Mouse (Mus musculus) retina, embryonic 14.5 days (tissue): ENCODE measurements around the gene Urb2.
"Not testable (repeated sequence)": the region's sequence is repeated elsewhere in the genome, so short reads cannot be mapped to it uniquely, and the experiment has no call there.

ENCODE experiments used
- DNase-seq: peaks from one replicate; pipeline ENCODE4 v3.0.0-alpha.2; 2015; ENCODE audit warnings: low spot score

Gene Urb2

GRCm38 (mm10) chr8:124014751-124015150 lies 6.6 kb upstream of the Urb2 start:
- no peak for DNase-seq

DNA sequence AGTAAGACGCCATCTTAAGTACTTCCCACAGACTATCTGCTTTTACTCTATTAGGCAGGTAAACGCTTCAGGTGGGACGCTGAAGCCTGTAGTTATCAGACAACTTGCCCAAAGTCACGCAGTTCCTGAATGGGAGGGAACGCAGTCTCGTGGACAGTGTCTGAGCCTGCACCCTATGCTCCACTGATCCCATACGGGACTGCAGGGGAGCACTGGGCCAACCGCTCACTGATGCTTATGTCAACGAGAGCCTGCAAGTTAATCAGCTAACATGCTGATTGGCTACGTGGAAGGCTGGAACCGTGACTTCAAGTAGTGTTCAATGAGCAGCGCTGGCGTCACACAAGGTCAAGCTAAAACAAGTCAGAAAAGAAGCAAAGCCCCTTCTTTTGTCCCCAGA lies 1.5 kb upstream of the Urb2 start:
- DNase-seq = peak; percentile 15

- peak; percentile 82 for DNase-seq
Measured at GRCm38 (mm10) chr8:124020439-124021236, 670 bp upstream of the Urb2 start.

GRCm38 (mm10) chr8:124026265-124026664 lies 5.0 kb downstream of the Urb2 start:
- not testable (repeated sequence) for DNase-seq

- DNase-seq = no peak
Measured at GRCm38 (mm10) chr8:124027831-124028230, 6.5 kb downstream of the Urb2 start.

- DNase-seq = no peak
Measured at GRCm38 (mm10) chr8:124033400-124033799, 12.1 kb downstream of the Urb2 start.

DNA sequence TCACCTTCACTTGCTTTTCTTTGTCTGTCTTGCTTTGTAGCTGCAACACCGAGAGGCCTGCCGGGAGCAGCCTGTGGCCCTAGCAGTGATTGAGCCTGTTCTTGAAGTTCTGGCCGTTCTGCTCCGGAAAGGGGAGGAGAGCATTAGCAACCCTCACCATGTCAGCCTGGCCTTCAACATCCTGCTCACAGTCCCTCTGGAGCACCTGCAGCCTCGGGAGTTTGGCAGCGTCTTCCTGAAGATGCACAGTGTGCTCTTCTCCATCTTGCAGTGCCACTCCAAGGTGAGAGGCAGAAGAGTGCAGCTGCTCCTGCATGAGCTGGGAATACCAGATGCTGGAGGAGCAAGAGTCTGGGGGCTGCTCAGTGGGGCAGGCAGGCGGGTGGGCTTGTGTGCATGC lies 16.8 kb downstream of the Urb2 start:
- no peak for DNase-seq

GRCm38 (mm10) chr8:124039351-124039750 lies 18.0 kb downstream of the Urb2 start:
- no peak for DNase-seq

DNA sequence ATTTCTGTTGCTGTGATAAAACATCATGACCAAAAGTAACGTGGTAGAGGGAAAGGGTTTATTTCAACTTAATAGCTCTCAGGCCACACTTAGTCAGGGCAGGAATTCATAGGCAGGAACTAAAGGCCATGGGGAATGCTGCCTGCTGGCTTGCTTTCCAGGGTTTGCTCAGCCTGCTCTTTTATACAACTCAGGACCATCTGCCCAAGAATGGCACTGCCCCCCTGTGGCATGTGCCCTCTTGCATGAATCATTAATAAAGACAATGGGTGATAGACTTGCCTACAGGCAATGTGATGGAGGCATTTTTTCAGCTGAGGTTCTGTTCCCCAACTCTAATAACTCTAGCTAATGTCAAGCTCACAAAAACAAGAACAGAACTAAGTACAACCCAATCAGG lies 20.9 kb downstream of the Urb2 start:
- no peak for DNase-seq

GRCm38 (mm10) chr8:124044421-124044820 lies 23.1 kb downstream of the Urb2 start:
- no peak for DNase-seq

- DNase-seq = no peak
Measured at GRCm38 (mm10) chr8:124044931-124045330, 23.6 kb downstream of the Urb2 start.

DNA sequence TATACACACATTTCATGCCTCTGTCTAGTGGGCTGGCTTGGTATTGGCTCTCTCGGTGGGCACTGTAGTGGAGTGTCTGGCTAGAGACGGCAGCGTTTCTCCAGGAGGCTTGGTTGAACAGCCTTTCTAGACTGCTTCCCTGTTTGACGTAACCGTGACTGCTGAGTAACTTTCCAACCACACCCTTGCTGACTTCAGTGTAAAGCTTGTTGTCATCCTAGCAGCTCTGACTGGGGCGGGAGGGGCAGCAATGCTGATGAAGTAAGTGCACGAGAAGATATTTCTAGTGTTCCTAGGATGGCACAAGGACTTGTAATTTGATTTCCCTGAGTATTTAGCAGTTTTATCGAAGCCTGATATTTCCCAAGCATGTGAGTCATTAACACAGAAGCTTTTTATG lies 24.5 kb downstream of the Urb2 start:
- no peak for DNase-seq

DNA sequence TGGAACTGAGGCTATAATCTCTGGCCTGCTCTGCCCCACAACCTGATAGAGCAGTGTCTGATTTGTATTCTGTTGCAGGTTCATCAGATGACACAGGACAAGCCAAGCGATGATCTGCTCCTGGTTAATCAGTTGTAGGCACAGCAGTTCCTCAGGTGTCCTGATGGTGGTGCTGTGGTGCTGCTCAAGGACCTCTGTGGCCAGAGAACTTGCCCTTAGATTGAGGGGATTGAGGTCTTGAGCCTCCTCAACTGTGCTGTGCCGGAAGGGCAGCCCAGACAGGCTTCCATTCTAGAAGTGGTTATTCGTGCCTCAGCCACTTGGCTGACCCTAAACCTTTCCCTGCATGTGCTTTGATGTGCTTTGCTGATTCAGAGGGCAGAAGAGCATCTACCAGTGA lies 30.8 kb downstream of the Urb2 start:
- DNase-seq = peak; percentile 87

DNA sequence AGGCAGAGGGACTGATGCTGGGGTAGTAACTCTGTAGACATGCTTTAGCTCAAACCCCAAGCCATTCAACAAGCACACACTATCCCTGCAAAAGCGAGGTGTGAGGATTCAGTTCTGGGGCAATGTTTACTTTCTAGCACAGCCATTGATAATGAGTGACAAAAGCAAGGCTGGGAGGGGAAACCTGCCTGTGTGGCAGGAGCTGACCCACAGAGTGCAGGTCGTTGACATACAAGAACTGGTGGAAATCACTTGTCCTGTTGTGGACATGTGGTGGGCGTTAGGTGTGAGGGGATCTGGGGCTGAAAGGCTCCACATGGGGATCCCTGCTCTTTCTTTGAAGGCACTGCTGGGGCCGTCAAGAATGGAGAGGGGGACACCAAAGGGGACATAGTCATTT lies 31.3 kb downstream of the Urb2 start:
- DNase-seq = no peak

GRCm38 (mm10) chr8:124056832-124057655 lies 35.7 kb downstream of the Urb2 start:
- DNase-seq = no peak

GRCm38 (mm10) chr8:124066325-124067058 lies 45.2 kb downstream of the Urb2 start:
- DNase-seq = no peak

DNA sequence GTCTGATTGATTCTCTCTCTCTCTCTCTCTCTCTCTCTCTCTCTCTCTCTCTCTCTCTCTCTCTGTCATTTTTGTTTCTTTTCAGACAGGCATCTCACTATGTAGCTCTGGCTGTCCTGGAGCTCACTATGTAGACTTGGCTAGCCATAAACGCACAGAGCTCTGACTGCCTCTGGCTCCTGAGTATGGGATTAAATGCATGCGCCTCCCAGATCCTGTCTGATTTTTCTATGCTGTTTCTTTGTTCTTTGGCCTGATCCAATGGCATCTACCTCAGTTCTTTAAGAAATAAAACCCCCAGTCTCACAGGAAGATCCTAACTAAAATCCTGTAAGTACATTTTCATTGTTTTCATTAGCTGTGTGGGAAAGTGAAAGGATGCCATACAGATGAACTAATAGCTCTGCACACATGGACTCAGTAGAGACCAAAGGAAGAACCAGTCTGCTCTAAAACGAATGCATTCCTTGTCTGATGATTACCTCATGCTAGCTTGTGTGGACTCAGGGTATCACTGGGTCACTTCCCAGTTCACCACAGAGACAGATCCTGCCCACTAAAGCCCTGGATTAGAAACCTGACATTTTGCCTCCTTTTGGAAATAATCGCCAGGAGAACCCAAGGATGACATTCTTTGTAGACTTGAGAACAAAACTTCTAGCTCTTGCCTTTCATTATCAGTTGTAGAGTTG lies 45.9 kb downstream of the Urb2 start:
- no peak for DNase-seq

DNA sequence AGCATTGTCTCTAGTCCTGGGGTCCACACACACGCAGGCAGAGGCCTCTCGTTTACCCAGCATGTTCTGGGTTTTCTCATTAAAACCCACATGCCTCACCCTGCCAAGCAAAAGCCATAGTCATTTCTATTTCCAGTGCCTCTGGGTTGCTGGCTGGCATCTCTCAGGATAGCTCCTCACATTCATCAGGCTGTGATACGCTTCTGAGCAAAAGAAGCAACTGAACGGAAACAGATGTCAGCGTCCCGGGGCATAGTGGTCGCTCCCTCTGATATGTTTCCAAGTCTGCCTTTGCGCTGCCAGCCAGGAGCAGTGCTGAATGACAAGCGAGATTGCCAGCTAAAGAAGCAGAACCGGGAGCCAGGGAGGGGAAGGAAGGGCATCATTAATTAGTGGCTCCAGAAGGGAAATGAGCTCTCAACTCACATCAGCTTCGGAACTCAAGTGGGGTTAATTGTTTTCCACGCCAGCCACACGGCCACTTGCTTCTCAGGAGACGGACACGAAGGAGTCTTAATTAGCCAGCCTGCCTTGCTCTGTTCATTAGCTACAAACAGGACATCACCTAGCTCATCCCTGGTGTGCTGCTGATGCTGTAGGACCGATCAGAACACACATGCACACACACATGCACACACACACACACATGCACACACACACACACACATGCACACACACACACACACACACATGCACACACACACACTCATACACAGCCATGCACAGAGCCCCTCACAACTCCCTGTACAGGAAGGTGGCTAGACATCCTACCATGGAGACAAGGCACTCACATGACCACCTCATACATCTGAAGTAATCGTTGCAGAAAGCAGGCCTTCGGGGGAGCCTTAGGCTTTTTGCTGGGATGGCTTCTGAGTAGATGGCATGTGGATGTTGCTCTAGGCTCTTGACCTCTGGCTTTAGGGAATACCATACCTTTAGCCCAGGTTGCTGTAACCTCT lies 49.3 kb downstream of the Urb2 start:
- peak; percentile 39 for DNase-seq

DNA sequence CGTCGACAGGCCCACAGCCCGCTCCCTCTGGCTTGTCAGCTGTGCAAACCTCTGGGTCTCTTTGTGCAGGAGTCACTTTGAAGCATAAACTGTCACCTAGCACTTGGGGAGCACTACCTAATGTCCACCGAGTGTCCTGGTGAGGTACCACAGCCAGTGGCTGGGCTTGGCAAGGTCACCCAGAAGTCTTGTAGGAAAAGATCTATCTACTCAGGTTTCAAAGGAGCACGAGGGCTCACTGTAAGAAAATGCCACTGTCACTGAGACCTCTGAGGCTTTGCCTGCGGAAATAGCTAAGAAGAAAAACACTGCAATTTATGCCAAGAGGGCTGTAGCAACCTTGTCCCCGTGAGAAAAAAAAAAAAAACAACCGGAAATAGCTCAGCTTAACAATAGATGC lies 54.7 kb downstream of the Urb2 start:
- DNase-seq = no peak

GRCm38 (mm10) chr8:124076416-124076815 lies 55.1 kb downstream of the Urb2 start:
- no peak for DNase-seq

GRCm38 (mm10) chr8:124077377-124077776 lies 56.1 kb downstream of the Urb2 start:
- no peak for DNase-seq
